ENCODE assay signal across 8 mouse cellular contexts in genomic region chr7:89841670-89842403, GRCm38 (mm10).
DNase-seq lines count a peak whose midpoint lies in the region; ATAC-seq lines count a peak whose summit lies in the region.

No protein-coding gene starts in this region.

- peak; percentile 49 for DNase-seq in MEL-GATA-1-ER (ENCODE audit: extremely low read depth, low read depth)
- DNase-seq in cerebellum, adult 18-20 months: peak; percentile 80 to 88
- DNase-seq in hindbrain, embryonic 11.5 days (ENCODE audit: low spot score): peak; percentile 93
- peak; percentile 73 to 90 for DNase-seq in layer of hippocampus, adult 8-10 months (ENCODE audit: low spot score in 2 of 2)
- peak; percentile 89 for DNase-seq in lung, postnatal 10 days
- peak; percentile 56 for DNase-seq in retina, adult 2 months (ENCODE audit: low read depth, low spot score)
- DNase-seq in thymus, postnatal 25 days: peak; percentile 57

- H3K9me3 ChIP-seq in hindbrain, embryonic 11.5 days (ENCODE audit: control insufficient read depth, low read length): no peaks in the 10 kb centered on the region

- H3K27ac ChIP-seq in hindbrain, embryonic 11.5 days (ENCODE audit: low read depth, low read length): no peak overlapping the region

- ATAC-seq in frontal cortex, adult (ENCODE audit: low TSS enrichment): peak; percentile 89
- ATAC-seq in hindbrain, embryonic 11.5 days (ENCODE audit: low FRiP score): peak; percentile 69

- no peak overlapping the region for H3K4me2 ChIP-seq in hindbrain, embryonic 11.5 days (replicated peaks; ENCODE audit: low read depth, low read length)

- H3K9ac ChIP-seq in hindbrain, embryonic 11.5 days (ENCODE audit: low read depth, low read length): no peak overlapping the region

- H3K36me3 ChIP-seq in hindbrain, embryonic 11.5 days (ENCODE audit: control insufficient read depth, insufficient read depth, low read length): no peaks in the 10 kb centered on the region

- 37% methylated on average over 15 of the region's 15 CpGs for WGBS in hindbrain, embryonic 11.5 days

- no peak overlapping the region for H3K4me3 ChIP-seq in hindbrain, embryonic 11.5 days (ENCODE audit: low read depth, low read length)

- no peaks in the 10 kb centered on the region for H3K27me3 ChIP-seq in hindbrain, embryonic 11.5 days (ENCODE audit: control insufficient read depth, insufficient read depth, low read length)

- H3K4me1 ChIP-seq in hindbrain, embryonic 11.5 days (replicated peaks; ENCODE audit: control insufficient read depth, insufficient read depth, low read length): no peaks in the 10 kb centered on the region
